Mouse (Mus musculus) small intestine, adult 2 months (tissue): ENCODE results near the gene Gm5662. TPM values are rescaled to one million over a fixed set of nuclear protein-coding genes. Genes with fewer than 3 reads are reported as not detected.

Experiments used
- polyA plus RNA-seq: library from polyadenylated mRNA; depleted of rRNA; stranded (reverse); fragments of >200 nt; gene quantifications from 2 replicates; pipeline ENCODE4 v1.2.3, GENCODE M21; 2012; rRNA removed

Gm5662 gene
- polyA plus RNA-seq, 1 experiment, result not detected

Other genes with a start within 250 kb of the Gm5662 start
- gene Gm2056, start 247.5 kb downstream of the Gm5662 start, polyA plus RNA-seq, result not detected in 2 replicates
- gene Gm16368, start 190.8 kb downstream of the Gm5662 start, polyA plus RNA-seq, result not detected in 2 replicates
- not detected in 2 replicates for gene Gm10436, start 92.4 kb downstream of the Gm5662 start, polyA plus RNA-seq
- not detected in 2 replicates for gene Gm8332, start 24.4 kb downstream of the Gm5662 start, polyA plus RNA-seq
- not detected in 2 replicates for gene Gm5039, start 49.5 kb upstream of the Gm5662 start, polyA plus RNA-seq
- 10.5 and 14.0 TPM in 2 replicates for gene Adck1, start 86.1 kb upstream of the Gm5662 start, polyA plus RNA-seq